Mouse (Mus musculus) neural tube, embryonic 10.5 days (tissue): ENCODE measurements at regions not wholly inside any gene's neighbourhood (a gene's known extent, or its start where the extent isn't known, plus 50 kb on each side); places are given as distances from the start of the nearest gene placed in this dataset.

ENCODE experiments used
- DNase-seq: peaks from one replicate; pipeline ENCODE4 v3.0.0-alpha.2; 2017; ENCODE audit warnings: low spot score; ENCODE audit errors: extremely low spot score

- DNase-seq, result no peak
These were observed 406.6 kb upstream of the Nbea start for GRCm38 (mm10) chr3:56590071-56590470.

GRCm38 (mm10) chr3:56575422-56575821, 391.9 kb upstream of the Nbea start:
- DNase-seq, result peak; percentile 32

GRCm38 (mm10) chr3:56536178-56536577, 352.7 kb upstream of the Nbea start:
- DNase-seq, result no peak

- DNase-seq, result no peak
These were observed 320.9 kb upstream of the Nbea start for GRCm38 (mm10) chr3:56504445-56504844.

- DNase-seq, result no peak
These were observed 315.8 kb upstream of the Nbea start for GRCm38 (mm10) chr3:56499301-56499700.

- DNase-seq, result no peak
These were observed 310.4 kb upstream of the Nbea start for GRCm38 (mm10) chr3:56493937-56494336.

GRCm38 (mm10) chr3:56489154-56489553, 305.7 kb upstream of the Nbea start:
- DNase-seq, result no peak

- no peak for DNase-seq
These were observed 302.3 kb upstream of the Nbea start for GRCm38 (mm10) chr3:56485550-56486400.

- no peak for DNase-seq
These were observed 300.6 kb upstream of the Nbea start for GRCm38 (mm10) chr3:56484096-56484495.

GRCm38 (mm10) chr3:56483370-56483769, 299.9 kb upstream of the Nbea start:
- DNase-seq, result no peak

GRCm38 (mm10) chr3:56479529-56479928, 296.0 kb upstream of the Nbea start:
- no peak for DNase-seq

- no peak for DNase-seq
These were observed 295.1 kb upstream of the Nbea start for GRCm38 (mm10) chr3:56478544-56479140.

- no peak for DNase-seq
These were observed 292.3 kb upstream of the Nbea start for GRCm38 (mm10) chr3:56475529-56476527.

GRCm38 (mm10) chr3:56472651-56473050, 289.1 kb upstream of the Nbea start:
- no peak for DNase-seq

GRCm38 (mm10) chr3:56471823-56472222, 288.3 kb upstream of the Nbea start:
- no peak for DNase-seq

GRCm38 (mm10) chr3:56471185-56471584, 287.7 kb upstream of the Nbea start:
- DNase-seq, result no peak

- no peak for DNase-seq
These were observed 274.1 kb upstream of the Nbea start for GRCm38 (mm10) chr3:56457625-56458024.

GRCm38 (mm10) chr3:56456317-56456716, 272.8 kb upstream of the Nbea start:
- no peak for DNase-seq

- DNase-seq, result no peak
These were observed 255.4 kb upstream of the Nbea start for GRCm38 (mm10) chr3:56438900-56439299.

GRCm38 (mm10) chr3:56438020-56438747, 254.7 kb upstream of the Nbea start:
- no peak for DNase-seq

GRCm38 (mm10) chr3:56437058-56437457, 253.6 kb upstream of the Nbea start:
- peak; percentile 18 for DNase-seq
